Mouse (Mus musculus): ENCODE results near the gene Cyp2c39. TPM values are rescaled to one million over a fixed set of nuclear protein-coding genes. Genes with fewer than 3 reads are reported as not detected.
"Not testable (repeated sequence)": the region's sequence is repeated elsewhere in the genome, so short reads cannot be mapped to it uniquely, and the experiment has no call there.

Cyp2c39 gene
- not detected in 2 replicates for total RNA-seq (2015)
- not detected in 2 replicates for total RNA-seq (2017)

DNA sequence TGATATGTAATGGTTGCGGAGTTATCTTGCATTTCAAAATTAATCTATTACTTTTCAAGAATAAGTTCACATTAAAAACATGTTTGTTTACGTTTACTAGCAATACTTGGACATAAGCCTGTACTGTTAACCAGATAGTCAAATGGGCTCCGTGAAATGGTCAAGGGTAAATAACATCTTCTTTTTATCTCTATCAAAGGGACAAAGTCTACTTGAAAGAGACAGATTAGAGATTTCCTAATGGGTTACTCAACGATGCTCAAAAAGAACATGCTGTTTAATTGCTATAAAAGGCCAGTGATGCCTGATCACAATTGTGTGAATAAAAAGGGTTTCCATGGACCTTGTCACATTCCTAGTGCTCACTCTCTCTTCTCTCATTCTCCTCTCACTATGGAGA is at the start of gene Cyp2c39:
Cyp2c39 (plus strand) TSS at position 329 of the 400 bp plus-strand sequence.
- ATAC-seq (replicated peaks; ENCODE audit: poor library complexity) = no peak

DNA sequence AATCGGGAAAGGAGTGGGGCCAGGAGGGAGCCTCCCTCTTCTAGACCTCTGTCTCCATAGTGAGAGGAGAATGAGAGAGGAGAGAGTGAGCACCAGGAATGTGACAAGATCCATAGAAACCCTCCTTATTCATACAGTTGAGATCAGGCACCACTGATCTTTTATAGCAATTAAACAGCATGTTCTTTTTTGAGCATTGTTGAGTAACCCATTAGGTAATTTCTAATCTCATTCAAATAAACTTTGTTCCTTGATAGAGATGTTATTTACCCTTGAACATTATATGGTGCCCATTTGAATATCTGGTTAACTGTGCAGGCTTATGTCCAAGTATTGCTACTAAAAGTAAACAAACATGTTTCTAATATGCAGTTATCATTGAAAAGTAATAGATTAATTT is 47.7 kb upstream of the Cyp2c39 start, which contains the start of gene Cyp2c38:
Cyp2c38 (minus strand) TSS at position 135 of the 400 bp plus-strand sequence.
- no peak for ATAC-seq (replicated peaks; ENCODE audit: poor library complexity)

DNA sequence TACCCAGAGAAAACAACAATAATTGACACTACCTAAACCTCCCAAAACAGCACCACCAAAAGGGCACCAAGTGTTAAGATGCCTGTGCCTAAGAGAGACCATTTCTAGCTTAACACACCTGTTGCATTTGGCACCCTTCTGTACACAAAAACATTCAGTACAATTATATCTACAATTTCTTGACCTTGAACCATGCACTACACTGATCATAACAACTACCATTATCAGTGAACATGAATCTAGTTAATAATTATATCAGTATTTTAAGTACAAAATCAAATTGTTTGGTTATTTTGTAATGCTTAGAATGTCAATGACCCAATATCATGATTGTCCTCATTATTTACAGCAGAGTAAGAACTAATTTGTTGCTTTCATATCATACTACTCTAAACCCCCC is 46.7 kb upstream of the Cyp2c39 start:
- ATAC-seq (replicated peaks; ENCODE audit: poor library complexity) = no peak

DNA sequence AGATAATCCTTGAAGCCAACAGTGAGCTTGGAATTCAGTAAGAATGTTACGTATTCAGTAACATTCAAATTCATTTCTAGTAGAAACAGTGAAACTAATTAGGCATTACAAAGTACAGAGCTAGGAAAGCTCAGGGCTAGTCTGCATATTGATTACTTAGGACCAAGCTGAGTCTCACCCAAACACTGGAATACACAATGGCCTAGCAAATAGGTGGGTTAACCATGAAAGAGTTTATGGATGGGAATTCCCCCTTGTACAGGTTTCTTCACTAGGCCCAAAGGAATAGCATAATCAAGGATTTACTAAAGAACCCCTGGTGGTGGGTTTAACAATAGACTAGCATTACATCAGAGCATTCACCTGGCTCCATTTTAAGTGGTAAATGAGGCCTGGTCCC is 26.7 kb upstream of the Cyp2c39 start:
- ATAC-seq (replicated peaks; ENCODE audit: poor library complexity) = not testable (repeated sequence)

DNA sequence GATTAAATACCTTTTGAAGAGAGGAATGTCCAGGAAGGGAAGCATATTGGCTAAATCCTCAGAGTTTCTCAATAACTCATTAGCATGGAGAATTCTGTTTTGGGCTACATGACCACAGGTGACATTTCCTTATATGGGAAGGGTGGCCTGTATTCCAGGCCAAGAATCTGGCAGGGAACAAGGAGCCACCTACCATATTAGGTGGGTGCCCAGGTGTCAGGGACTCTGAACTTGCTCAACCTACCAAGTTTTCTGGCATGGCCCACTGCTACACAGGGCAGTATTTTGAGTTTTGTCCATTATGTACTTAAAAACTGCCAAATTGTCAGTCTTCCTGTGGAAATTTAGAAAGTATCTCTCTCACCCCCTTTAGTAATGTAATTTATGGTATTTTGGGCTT is 4.3 kb upstream of the Cyp2c39 start:
- no peak for ATAC-seq (replicated peaks; ENCODE audit: poor library complexity)

DNA sequence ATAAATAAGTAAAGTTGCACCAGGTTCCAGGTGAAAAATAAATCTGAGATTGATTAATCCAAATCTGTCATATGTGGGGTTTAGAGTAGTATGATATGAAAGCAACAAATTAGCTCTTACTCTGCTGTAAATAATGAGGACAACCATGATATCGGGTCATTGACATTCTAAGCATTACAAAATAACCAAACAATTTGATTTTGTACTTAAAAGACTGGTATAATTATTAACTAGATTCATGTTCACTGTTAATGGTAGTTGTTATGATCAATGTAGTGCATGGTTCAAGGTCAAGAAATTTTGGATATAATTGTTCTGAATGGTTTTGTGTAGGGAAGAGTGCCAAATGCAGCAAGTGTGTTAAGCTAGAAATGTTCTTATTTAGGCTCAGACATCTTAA is 1.1 kb upstream of the Cyp2c39 start:
- no peak for ATAC-seq (replicated peaks; ENCODE audit: poor library complexity)

Other genes with a start within 250 kb of the Cyp2c39 start
- not detected in 2 replicates for gene Cyp2c29, start 241.5 kb upstream of the Cyp2c39 start, total RNA-seq (2015)
- not detected in 2 replicates for gene Cyp2c29, start 241.5 kb upstream of the Cyp2c39 start, total RNA-seq (2017)
- gene Cyp2c38, start 47.8 kb upstream of the Cyp2c39 start, total RNA-seq (2015) = not detected in 2 replicates
- not detected in 2 replicates for gene Cyp2c38, start 47.8 kb upstream of the Cyp2c39 start, total RNA-seq (2017)
- gene Cyp2c67, start 138.2 kb downstream of the Cyp2c39 start, total RNA-seq (2015) = not detected in 2 replicates
- gene Cyp2c67, start 138.2 kb downstream of the Cyp2c39 start, total RNA-seq (2017) = not detected in 2 replicates
- gene Cyp2c68, start 230.2 kb downstream of the Cyp2c39 start, total RNA-seq (2015) = not detected in 2 replicates
- gene Cyp2c68, start 230.2 kb downstream of the Cyp2c39 start, total RNA-seq (2017) = not detected in 2 replicates

Data from megakaryocyte progenitor cell, adult 5-6 weeks (primary cell).